Mouse (Mus musculus): ENCODE results near the gene Gm21970. TPM values are rescaled to one million over a fixed set of nuclear protein-coding genes. Genes with fewer than 3 reads are reported as not detected.

Gene Gm21970
- total RNA-seq, 2 experiments from 2014 or later: not detected

DNA sequence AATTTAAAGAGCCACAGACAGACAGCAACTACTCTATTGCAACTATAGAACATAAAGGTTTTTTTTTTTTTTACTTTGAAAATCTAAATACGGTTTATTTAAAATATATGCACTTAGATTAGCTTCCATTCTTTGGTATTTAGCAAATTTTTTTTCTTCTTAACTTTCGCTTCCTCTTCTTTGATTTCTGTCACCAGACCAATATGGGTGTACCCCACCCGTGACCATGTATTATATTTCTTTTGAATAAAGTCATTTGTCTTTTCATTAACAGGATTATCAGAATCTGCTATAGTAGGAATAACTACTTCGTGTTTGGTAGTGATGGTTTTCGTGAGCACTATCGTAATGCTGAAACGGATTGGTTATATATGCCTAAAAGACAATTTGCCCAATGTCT, 7.4 kb downstream of the Gm21970 start:
- no peak for DNase-seq (ENCODE audit: low spot score)

- no peak for DNase-seq (ENCODE audit: low spot score)
Observed at GRCm38 (mm10) chr16:91401569-91402165, 10.1 kb downstream of the Gm21970 start.

- no peak for DNase-seq (ENCODE audit: low spot score)
Observed at GRCm38 (mm10) chr16:91403784-91404183, 12.3 kb downstream of the Gm21970 start.

DNA sequence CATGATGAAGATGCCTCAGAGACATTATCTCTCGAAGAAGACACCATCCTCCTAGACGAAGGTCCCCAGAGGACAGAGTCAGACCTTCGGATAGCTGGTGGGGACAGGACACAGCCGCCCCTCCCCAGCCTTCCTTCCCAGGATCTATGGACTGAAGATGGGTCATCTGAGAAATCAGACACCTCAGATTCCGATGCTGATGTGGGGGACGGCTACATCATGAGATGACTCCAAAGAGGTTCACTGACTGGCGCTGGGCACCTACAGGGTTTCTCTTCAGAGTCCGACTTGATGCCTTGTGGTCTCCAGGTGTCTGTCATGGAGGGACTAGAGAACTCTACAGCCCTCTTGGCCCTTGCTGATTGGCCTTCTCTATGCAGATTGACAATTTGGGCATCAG, 12.7 kb downstream of the Gm21970 start:
- no peak for DNase-seq (ENCODE audit: low spot score)

GRCm38 (mm10) chr16:91404828-91405577, 13.5 kb downstream of the Gm21970 start:
- no peak for DNase-seq (ENCODE audit: low spot score)

DNA sequence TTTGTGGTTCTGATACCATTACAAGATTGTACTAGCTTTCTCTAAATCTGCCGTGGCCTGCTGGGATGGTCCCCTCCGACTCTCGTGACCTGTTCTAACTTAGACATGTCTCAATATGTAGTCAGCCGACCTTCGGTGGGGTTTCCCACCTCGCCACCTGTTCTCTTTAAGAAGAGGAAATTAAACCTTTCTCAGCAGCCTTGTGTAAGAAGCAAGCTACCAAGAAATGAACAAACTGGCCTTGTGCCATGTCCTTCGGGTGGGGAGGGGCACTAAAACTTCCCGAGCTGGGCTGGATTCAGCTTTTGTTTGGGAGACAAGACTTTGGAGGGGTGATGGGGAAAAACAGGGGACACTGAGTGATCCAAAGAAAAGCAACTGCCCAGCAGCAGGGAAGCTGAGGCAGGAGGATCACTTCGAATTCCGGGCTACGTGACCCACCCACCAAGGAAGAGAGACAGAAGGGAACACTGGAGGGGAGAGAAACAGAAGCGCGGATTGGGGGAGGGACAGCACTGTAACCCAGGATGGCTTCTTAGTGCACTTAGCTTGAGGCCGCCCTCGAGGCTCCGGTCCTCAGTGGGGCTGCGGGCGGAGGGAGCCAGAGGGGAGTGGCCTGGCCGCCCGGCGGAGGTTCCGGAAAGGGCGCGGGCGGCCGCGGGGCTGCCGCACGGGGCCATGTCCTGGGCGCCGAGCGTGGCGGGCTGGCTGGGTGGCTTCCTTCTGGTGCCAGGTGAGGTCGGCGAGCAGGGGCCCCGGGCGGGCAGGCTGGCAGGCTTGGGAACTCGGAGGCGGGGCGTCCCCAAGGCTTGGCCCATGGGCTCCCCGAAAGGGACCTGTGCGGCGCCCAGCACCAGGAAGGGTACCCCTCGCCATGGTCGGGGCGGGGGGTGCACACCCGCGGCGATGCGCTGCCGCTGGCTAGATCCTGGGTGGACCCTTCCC, 14.4 kb downstream of the Gm21970 start, which contains the start of gene Il10rb:
TSS of gene Il10rb (plus strand) at position 525 of the 945 bp plus-strand sequence.
- DNase-seq (ENCODE audit: low spot score): peak; percentile 62

GRCm38 (mm10) chr16:91406585-91407220, 15.2 kb downstream of the Gm21970 start:
- peak; percentile 21 for DNase-seq (ENCODE audit: low spot score)

DNA sequence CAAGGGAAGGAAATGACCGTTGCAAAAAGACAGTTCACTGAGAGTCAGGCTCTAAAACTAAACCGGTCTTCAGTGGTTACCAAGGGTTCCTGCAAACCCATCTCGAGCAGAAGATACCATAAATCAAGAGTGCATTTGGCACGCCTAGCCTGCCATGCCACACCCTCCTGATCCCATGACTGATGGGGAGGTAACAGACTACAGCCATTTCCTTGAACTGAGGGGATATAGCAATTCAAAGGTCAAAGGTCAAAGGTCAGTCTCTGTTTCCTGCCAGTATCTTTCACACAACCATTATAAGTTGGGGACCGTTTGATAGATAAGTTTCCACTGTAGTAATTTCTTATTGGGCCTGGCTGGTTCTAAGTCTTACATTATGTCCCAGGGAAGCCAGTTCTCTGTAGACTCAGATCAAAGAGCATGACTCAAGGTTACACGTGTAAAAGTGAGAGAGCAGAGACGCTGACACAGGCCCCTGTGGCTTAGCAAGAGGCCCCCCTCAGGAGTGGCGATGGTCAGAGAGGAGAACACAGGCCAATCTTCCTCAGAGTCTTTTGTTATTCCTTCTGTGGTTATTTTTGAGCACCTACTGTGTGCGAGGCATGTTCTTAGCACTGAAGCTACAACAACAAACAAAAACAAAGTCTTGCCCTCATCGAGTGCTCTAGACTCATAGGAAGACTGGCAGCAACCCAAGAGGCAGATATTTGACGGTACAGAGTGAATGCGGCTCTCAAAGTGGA, 21.8 kb downstream of the Gm21970 start:
- no peak for DNase-seq (ENCODE audit: low spot score)

GRCm38 (mm10) chr16:91415391-91416189, 24.1 kb downstream of the Gm21970 start:
- no peak for DNase-seq (ENCODE audit: low spot score)

- no peak for DNase-seq (ENCODE audit: low spot score)
Observed at GRCm38 (mm10) chr16:91416357-91416756, 24.8 kb downstream of the Gm21970 start.

DNA sequence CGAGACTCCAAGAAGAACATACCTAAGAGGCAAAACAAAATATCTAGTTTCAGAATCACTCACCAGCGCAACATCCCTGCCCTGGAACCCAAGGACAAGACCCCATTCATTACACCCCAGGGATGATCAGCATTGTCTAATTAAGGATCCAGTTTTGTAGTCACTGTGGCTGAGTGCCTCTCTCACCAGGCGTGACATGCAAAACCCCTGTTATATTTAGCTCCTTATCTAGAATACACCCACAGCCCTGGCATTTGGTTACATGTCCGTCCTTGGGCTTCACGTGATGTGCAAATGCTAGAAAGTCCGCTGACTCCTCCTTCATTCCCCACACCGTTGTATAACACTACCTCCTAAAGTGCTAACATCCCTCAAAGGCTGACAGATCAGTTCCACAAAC, 25.4 kb downstream of the Gm21970 start:
- DNase-seq (ENCODE audit: low spot score): no peak

DNA sequence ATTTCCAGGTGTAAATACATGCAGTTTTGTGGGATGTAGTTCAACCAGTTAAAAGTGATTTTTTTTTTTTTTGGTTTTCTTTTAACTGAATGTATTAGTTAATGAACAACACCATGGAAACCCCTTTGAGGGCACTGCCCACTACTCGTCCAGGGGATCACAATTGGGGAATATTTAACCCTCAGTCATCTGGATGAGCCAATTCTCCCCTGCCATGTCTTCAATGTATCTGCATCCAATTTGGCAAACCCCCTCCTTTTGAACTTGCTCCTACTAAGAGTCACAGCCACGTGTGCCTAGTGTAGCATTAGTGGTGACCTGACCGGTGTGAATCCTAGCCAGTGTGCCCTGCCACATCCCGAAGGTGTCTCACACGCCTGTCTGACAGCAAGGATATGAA, 27.0 kb downstream of the Gm21970 start:
- DNase-seq (ENCODE audit: low spot score): no peak

GRCm38 (mm10) chr16:91425816-91426215, 34.3 kb downstream of the Gm21970 start:
- no peak for DNase-seq (ENCODE audit: low spot score)

DNA sequence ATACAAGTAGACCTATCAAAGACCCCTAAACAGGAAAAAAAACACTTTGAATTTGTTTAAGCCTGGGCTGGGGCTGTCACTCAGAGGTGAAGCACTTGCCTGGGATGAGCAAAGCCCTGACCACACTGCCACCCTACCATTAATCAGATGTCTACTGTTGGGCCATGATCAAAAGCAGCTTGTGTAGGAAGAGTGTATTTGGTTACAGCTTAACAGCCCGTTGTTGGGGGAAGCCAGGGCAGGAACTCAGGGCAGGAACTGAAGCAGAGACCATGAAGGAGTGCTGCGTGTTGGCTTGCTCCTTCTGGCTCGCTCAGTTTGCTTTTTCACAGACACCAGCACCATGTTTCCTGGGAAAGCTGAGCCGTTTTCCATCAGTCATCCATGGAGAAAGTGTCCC, 35.1 kb downstream of the Gm21970 start:
- DNase-seq (ENCODE audit: low spot score): no peak

- no peak for DNase-seq (ENCODE audit: low spot score)
Observed at GRCm38 (mm10) chr16:91427461-91427860, 35.9 kb downstream of the Gm21970 start.

DNA sequence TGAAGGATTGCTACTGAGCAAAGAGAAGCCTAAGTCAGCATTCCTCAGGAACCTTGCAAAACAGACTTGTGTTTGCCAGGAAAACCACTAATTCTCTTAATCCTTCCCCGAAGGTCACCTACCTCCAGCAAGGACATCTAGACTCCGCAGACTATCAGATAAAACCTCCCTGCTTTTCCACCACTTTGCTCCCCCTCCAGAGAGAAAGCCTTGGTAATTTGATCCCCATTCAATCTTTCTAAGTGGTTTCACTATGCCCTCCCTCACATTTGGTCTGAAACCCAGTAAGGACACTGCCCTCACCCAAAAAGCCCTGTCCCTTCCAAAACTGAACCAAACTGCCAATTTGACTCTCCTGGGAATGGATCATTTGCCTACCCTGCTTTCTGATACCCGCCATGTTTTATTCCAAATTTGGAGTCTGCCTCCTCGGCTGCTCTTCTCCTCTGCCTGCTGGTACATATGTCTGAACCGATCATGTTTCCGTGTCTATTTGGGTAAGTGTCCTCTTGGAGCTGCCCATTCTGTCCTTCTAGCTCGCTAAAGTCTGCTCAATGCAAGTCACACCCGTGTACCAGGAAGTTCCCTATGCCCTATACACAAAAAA, 36.8 kb downstream of the Gm21970 start:
- DNase-seq (ENCODE audit: low spot score): no peak

- DNase-seq (ENCODE audit: low spot score): no peak
Observed at GRCm38 (mm10) chr16:91432720-91433328, 41.3 kb downstream of the Gm21970 start.

DNA sequence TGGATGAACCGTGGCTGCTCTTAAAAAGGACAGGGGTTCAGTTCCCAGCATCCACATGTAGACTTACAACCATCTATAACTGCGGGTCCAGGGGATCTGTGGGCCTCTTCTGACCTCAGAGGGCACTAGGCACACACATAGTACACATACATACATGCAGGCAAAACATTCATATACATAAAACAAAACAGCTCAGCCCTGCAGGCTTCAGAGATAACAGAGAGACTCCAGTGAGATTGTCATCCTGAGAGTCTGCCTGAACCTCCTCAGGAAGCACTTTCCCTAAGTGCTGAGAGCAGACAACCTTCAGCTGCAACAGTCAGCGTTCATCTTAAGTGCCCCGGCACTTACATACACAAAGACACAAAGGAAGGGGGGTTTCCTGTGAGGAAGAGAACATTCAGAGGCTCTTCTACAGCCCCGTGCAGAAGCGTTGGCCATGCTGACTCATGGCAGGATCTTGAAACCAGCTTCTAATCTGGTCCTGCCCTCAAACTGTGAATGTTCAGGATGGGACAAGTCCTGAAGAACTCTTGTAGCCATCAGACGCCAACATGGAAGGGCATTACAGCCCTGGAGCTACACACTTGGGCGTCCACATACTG, 41.9 kb downstream of the Gm21970 start:
- DNase-seq (ENCODE audit: low spot score): no peak

DNA sequence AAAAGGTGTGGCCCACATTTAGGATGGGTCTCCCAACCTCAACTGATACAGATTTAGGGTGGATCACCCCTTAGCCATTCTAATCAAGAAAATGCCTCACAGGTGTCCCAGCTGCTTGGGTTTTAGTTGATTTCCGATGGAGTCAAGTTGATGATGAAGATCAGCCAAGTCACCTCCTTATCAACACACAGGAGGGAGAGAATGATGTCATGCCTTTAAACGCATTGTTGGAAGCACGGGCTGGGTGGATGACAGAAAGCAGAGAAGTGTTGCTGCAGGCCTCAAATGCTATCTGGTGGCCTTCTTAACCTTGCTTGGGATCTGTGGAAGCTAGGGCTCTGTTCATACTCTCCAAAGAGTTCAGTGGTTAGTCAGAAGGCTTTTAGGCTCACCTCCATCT, 42.6 kb downstream of the Gm21970 start:
- DNase-seq (ENCODE audit: low spot score): no peak

Measured in gastrocnemius, adult 18-20 months (tissue).